Mouse (Mus musculus) limb, embryonic 15.5 days (tissue): ENCODE measurements around the gene Ppp6c. TPM values are rescaled to one million over a fixed set of nuclear protein-coding genes. Genes with fewer than 3 reads are reported as not detected.

Experiments
- ATAC-seq: fragments of 200-750 bp; cut with Nextera tagmentation; 2 replicates; pipeline ENCODE4 v1.8.0; 2017; ENCODE audit warnings: low read depth, moderate TSS enrichment; ENCODE audit not compliant: insufficient number of reproducible peaks, low FRiP score, low TSS enrichment
- H3K27ac ChIP-seq: fragments of 300-500 bp; sonication (generic); 2 replicates; pipeline ENCODE4 v1.5.1; 2015; ENCODE audit warnings: moderate library complexity, mild to moderate bottlenecking, inconsistent platforms
- H3K27me3 ChIP-seq: fragments of 300-500 bp; sonication (generic); 2 replicates; pipeline ENCODE4 v1.6.1; 2015; ENCODE audit warnings: inconsistent platforms
- H3K36me3 ChIP-seq: fragments of 300-500 bp; sonication (generic); 2 replicates; pipeline ENCODE4 v1.6.1; 2015; ENCODE audit warnings: inconsistent platforms
- H3K4me1 ChIP-seq: fragments of 300-500 bp; sonication (generic); 2 replicates; pipeline ENCODE4 v1.6.1; 2015; ENCODE audit warnings: inconsistent platforms
- H3K4me2 ChIP-seq: fragments of 300-500 bp; sonication (generic); 2 replicates; pipeline ENCODE4 v1.6.1; 2015; ENCODE audit warnings: mild to moderate bottlenecking, inconsistent platforms
- H3K4me3 ChIP-seq: fragments of 300-500 bp; sonication (generic); 2 replicates; pipeline ENCODE4 v1.5.1; 2015; ENCODE audit warnings: mild to moderate bottlenecking, inconsistent platforms
- H3K9ac ChIP-seq: fragments of 300-500 bp; sonication (generic); 2 replicates; pipeline ENCODE4 v1.6.1; 2015; ENCODE audit warnings: inconsistent platforms
- H3K9me3 ChIP-seq: fragments of 300-500 bp; sonication (generic); 2 replicates; pipeline ENCODE4 v1.6.1; 2016; ENCODE audit warnings: inconsistent platforms
- WGBS: fragments of 180-500 bp; shearing (Covaris S2); methylation state at CpG from one replicate; pipeline ENCODE4 v1.1.7; 2015; 5-methylcytosine and 5-hydroxymethylcytosine counted together
- polyA plus RNA-seq: library from polyadenylated mRNA; unstranded; fragments of >200 nt; fragmentation: Nextera tagmentation; extraction: Ambion mirVana; gene quantifications from 2 replicates; pipeline ENCODE4 v1.2.1, GENCODE M21; 2015

The Ppp6c gene
- polyA plus RNA-seq, 1 experiment from 2014 or later = 80.0 TPM

DNA sequence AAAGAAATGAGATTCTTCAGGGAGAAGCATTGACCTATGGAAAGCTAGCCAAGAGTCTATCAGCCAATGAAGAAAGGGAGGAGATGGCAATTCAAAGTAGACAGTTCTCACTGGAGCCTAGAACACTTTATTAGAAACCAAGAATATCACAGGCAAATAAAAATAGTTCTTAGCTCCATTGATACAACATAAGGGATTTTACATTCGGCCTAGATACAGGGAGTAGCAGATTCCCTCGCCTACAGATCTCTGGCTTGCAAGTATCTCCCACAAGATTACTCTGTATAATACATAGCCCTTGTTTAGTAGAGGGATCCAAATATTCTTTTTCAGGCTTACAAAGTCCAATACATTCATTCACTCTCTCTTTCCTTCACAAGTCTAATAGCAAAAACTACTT lies 31.4 kb downstream of the Ppp6c start:
- no peaks in the 10 kb centered on the region for H3K9me3 ChIP-seq
- no peak for ATAC-seq
- no peaks in the 10 kb centered on the region for H3K27me3 ChIP-seq
- 96% methylated on average over 2 of the region's 2 CpGs for WGBS
- peaks cover 5% of the 10 kb centered on the region; the same call in 1 of the 2 replicates for H3K4me1 ChIP-seq
- no peak overlapping the region for H3K4me3 ChIP-seq
- H3K4me2 ChIP-seq = no peak overlapping the region
- H3K27ac ChIP-seq = no peak overlapping the region
- peaks cover 11% of the 10 kb centered on the region for H3K36me3 ChIP-seq
- H3K9ac ChIP-seq = no peak overlapping the region

DNA sequence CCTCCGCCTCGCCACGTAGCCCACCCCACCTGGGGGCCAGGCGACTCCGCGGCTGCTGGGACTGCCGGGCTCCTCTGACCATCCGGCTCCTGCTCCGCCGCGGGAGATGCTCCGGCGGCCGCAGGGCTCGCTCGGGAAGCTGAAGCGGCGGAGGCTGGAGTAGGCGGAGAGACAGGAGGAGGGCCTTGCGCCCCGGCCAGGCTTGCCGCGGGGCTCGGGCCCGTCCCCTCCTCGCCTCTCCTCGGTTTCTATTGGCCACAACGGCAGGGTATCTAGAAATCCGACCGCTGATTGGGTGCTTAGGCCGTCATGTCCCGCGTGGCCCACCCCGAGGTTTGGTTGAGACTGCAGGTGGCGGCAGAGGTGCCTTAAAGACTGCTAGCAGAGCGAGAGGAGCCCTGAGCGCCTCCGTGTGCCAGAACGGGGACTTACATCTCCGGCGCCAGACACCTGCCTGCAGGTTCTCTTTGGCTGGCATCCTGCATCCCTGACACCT lies 35.6 kb downstream of the Ppp6c start, which contains the start of gene Scai:
TSS of gene Scai (minus strand) at position 174 of the 496 bp plus-strand sequence.
- Histone ChIP-seq H3K4me1 (peaks cover 14% of the 10 kb centered on the region), H3K27me3 (no peaks in the 10 kb centered on the region), H3K27ac (peak within 1 kb of the TSS; percentile 97), H3K9me3 (no peaks in the 10 kb centered on the region), H3K4me3 (peak within 1 kb of the TSS; percentile 96), H3K36me3 (peaks cover 5% of the 10 kb centered on the region; the same call in 1 of the 2 replicates), H3K9ac (peak within 1 kb of the TSS; percentile 89), H3K4me2 (peak within 1 kb of the TSS; percentile 73)
- peak; percentile 100 for ATAC-seq
- WGBS = under 1% methylated on average over 41 of the region's 41 CpGs

DNA sequence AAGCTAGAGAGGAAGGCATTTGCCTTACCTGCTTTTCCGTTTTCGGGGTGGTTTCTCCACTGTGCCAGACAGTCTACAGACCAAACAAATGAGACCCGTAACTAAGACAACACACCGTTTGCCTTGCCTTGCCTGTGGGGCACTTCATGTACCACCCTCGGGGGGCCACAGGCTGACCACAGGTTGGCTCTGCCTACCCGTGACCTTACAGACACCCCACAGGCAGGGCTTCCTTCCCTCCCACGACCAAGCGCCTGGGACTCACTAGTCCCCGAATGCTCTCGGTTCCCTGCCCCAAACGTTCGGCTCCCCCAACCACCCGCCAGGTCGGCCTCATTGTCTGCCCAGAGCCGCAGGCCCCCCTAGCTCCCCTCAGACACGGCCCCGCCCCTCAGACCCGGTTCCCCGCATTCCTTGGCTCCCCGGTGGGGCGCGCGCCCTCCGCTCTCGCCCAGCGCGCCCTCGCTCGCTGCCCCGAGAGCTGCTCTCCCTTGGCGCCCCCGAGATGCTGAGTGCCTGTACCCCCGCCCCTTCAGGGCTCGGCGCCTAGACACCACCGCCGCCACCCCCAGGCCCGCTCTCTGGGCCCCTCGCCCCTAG lies 36.2 kb downstream of the Ppp6c start:
- Histone ChIP-seq H3K4me1 (peaks cover 14% of the 10 kb centered on the region), H3K27ac (peak overlapping the region; percentile 97), H3K27me3 (no peaks in the 10 kb centered on the region), H3K4me3 (peak overlapping the region; percentile 96), H3K36me3 (peaks cover 5% of the 10 kb centered on the region; the same call in 1 of the 2 replicates), H3K4me2 (peak overlapping the region; percentile 73), H3K9ac (peak overlapping the region; percentile 89), H3K9me3 (no peaks in the 10 kb centered on the region)
- ATAC-seq = peak; percentile 74
- under 1% methylated on average over 36 of the region's 39 CpGs for WGBS

DNA sequence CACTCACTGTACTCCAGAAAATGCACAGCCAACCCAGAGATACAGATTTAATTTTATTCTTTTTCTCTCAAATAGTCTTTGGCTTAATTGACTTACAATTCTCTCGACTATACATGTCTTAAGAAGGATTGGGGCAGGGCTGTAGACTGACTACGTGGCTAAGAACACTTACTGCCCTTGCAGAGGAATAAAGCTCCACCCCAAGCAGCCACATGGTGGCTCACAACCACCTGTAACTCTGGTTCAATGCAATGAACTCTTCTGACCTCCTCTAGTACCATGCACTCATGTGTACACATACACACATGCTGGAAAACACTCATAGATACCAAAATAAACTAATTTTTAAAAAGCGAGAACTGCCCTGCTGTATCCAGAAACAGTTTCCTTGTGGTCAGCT lies 40.3 kb downstream of the Ppp6c start:
- peaks cover 17% of the 10 kb centered on the region for H3K36me3 ChIP-seq
- ATAC-seq = no peak
- 74% methylated on average over 3 of the region's 3 CpGs for WGBS

DNA sequence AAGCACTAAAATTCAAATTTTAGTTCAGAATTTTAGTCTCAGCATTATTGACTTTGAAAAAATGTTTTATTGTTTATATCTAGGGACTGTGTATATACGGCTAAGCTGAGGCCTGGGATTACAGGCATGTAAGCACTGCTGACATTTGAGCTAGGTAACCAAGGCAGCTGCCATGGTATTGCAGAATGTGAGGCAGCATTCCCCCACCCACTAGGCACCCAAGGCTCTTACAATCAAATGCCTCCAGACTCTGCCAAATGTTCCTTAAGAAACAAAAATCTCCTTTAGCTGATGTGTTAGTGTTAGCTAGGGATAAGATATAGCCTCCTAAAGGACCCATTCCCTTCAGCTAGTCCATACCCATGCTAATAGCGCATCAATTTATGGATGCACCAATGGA lies 42.7 kb downstream of the Ppp6c start:
- no peak overlapping the region for H3K27ac ChIP-seq
- no peak overlapping the region for H3K9ac ChIP-seq
- no peaks in the 10 kb centered on the region for H3K27me3 ChIP-seq
- H3K4me2 ChIP-seq = no peak overlapping the region
- no peak for ATAC-seq
- no peak overlapping the region for H3K4me3 ChIP-seq
- 86% methylated on average over 2 of the region's 2 CpGs for WGBS
- 0 out of 2 replicates have a peak, but pooled peaks cover under 1% of the 10 kb centered on the region for H3K4me1 ChIP-seq
- H3K9me3 ChIP-seq = no peaks in the 10 kb centered on the region
- H3K36me3 ChIP-seq = peaks cover 29% of the 10 kb centered on the region

More for the DNA sequence above, 40.3 kb downstream of the Ppp6c start:
- H3K9me3 ChIP-seq = no peaks in the 10 kb centered on the region
- peaks cover 13% of the 10 kb centered on the region for H3K4me1 ChIP-seq
- no peak overlapping the region for H3K4me3 ChIP-seq
- H3K27me3 ChIP-seq = no peaks in the 10 kb centered on the region
- no peak overlapping the region for H3K4me2 ChIP-seq
- H3K9ac ChIP-seq = no peak overlapping the region
- no peak overlapping the region for H3K27ac ChIP-seq

DNA sequence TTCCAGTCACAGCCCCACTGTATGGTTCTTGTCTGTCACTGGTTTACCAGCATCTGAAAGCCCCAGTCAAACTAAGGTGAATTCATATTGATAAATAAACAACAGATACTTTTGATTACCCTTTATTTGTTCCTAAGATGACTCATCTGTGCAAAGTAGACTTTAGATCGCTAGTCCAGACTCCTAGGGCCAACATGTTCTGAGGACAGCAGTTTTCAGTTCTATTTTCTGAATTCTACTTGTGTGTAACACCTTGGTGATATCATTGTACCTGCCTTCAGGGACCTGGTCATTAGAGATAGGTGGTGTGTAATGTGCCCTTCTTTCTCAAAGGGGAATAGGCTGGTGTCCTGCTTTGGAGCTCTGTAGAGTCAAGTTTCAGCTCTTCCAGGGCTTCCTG lies 65.3 kb downstream of the Ppp6c start:
- H3K4me1 ChIP-seq = no peaks in the 10 kb centered on the region
- WGBS = 96% methylated on average over 1 of the region's 1 CpGs
- no peak overlapping the region for H3K4me3 ChIP-seq
- no peak for ATAC-seq
- no peak overlapping the region for H3K27ac ChIP-seq
- H3K36me3 ChIP-seq = peaks cover 7% of the 10 kb centered on the region; the same call in 1 of the 2 replicates
- H3K4me2 ChIP-seq = no peak overlapping the region
- H3K27me3 ChIP-seq = no peaks in the 10 kb centered on the region
- H3K9ac ChIP-seq = no peak overlapping the region
- H3K9me3 ChIP-seq = no peaks in the 10 kb centered on the region

DNA sequence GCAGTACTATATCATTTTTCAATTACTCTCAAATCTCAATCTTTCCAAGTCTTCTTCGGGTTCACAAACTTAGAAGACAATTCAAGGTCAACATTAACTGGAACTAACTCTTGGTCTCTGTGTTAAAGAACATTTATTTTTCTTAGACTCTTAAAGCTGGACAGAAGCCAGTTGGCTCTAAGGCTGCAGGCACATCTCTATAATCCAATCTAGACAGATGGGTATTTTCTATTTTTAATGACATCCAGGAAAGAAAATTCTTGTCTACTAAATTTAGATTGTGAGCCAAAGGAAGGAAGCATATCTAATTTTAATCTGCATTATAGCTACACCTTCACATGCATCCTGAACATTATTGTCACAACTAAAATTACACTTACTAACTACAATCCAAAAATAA lies 68.3 kb downstream of the Ppp6c start:
- H3K4me2 ChIP-seq = no peak overlapping the region
- no peaks in the 10 kb centered on the region for H3K27me3 ChIP-seq
- ATAC-seq = no peak
- H3K36me3 ChIP-seq = peaks cover 10% of the 10 kb centered on the region; the same call in 1 of the 2 replicates
- 61% methylated on average over 1 of the region's 1 CpGs for WGBS
- H3K4me1 ChIP-seq = no peaks in the 10 kb centered on the region
- H3K9me3 ChIP-seq = no peaks in the 10 kb centered on the region
- H3K9ac ChIP-seq = no peak overlapping the region
- H3K27ac ChIP-seq = no peak overlapping the region
- H3K4me3 ChIP-seq = no peak overlapping the region

DNA sequence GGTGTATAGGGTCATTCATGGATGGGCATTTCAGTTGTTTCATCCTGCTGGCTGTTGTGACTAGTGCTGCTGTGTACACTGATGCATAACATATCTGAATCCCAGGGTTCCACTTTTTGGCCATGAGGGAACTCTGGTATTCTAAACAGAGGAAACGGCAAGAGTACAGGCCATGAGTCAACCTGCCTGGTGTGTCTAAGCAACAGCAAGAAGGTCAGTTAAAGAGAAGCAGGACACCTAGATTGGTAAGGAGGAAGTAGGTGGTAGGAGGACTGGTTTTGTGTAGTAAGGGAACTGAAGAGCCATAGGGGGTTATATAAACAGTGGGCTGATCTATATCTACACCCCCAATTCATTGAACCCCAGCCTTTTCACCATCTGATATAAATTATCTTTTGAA lies 69.4 kb downstream of the Ppp6c start:
- no peaks in the 10 kb centered on the region for H3K4me1 ChIP-seq
- H3K4me3 ChIP-seq = no peak overlapping the region
- H3K27ac ChIP-seq = no peak overlapping the region
- H3K4me2 ChIP-seq = no peak overlapping the region
- H3K9ac ChIP-seq = no peak overlapping the region
- no peaks in the 10 kb centered on the region for H3K27me3 ChIP-seq
- peaks cover 10% of the 10 kb centered on the region; the same call in 1 of the 2 replicates for H3K36me3 ChIP-seq
- no peak for ATAC-seq
- 88% methylated on average over 1 of the region's 1 CpGs for WGBS
- no peaks in the 10 kb centered on the region for H3K9me3 ChIP-seq

DNA sequence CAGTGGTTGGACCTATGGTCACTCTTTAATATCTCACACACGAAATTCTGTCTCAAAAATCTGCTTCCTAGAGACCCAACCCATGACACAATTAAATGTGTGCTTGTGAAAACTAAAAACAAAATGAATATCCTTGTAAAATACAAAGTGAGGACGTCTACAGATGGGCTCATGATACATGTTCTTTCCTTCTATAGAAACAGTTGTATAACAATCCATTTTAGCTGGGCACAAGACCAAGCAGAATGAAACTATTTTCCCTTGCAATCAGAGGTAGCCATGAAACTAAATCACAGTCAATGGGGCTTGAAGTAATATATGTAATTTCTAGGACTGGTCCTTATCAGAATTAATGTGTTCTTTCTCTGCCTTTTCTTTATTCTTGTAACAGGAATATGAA lies 75.3 kb downstream of the Ppp6c start:
- H3K9ac ChIP-seq = no peak overlapping the region
- 66% methylated on average over 2 of the region's 2 CpGs for WGBS
- H3K4me3 ChIP-seq = no peak overlapping the region
- no peaks in the 10 kb centered on the region for H3K4me1 ChIP-seq
- no peaks in the 10 kb centered on the region for H3K9me3 ChIP-seq
- ATAC-seq = no peak
- no peak overlapping the region for H3K27ac ChIP-seq
- no peak overlapping the region for H3K4me2 ChIP-seq
- H3K27me3 ChIP-seq = no peaks in the 10 kb centered on the region
- peaks cover 7% of the 10 kb centered on the region; the same call in 1 of the 2 replicates for H3K36me3 ChIP-seq

DNA sequence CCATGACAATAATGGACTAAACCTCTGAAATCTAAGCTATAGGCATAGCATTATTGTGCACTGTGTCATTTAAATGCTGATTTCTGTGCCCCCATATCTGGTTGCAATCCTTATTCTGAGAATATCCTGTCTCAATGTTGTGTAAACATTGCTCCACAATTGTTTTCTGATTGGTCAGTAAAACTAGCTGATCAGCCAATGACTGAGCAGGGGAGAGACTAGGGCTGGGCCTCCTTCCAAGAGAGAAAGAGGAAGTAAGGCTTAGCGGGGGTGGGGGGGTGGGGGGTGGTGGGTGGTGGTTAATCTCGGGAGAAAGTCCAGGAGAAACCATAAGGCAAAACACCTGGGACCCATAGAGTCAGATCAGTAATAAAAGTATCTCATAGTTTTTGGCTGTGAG lies 78.2 kb downstream of the Ppp6c start:
- WGBS = 28% methylated on average over 2 of the region's 2 CpGs
- Histone ChIP-seq H3K4me1 (no peaks in the 10 kb centered on the region), H3K36me3 (peaks cover 4% of the 10 kb centered on the region; the same call in 1 of the 2 replicates), H3K4me2 (no peak overlapping the region), H3K27ac (no peak overlapping the region), H3K9ac (no peak overlapping the region), H3K4me3 (no peak overlapping the region), H3K27me3 (no peaks in the 10 kb centered on the region), H3K9me3 (no peaks in the 10 kb centered on the region)
- ATAC-seq = no peak

DNA sequence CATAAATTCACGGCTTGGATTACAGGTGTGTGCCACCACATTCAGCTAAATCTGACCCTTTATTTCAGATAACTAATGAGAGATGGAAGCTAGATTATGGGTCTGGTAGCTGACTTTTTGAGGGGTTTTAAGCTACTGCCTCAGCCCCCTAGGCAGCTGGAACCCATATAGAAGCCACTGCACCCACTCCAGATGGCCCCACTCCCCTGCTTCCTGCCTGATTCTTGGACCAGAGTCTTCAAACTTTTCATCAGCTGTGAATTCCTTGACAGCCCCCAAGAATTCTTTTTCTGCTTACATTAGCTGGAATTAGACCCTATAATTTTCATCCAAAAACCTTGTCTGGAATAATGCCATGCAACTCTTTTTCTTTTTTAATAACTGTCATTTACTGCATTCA lies 79.8 kb downstream of the Ppp6c start:
- ATAC-seq = no peak
- no peak overlapping the region for H3K4me3 ChIP-seq
- no peak overlapping the region for H3K4me2 ChIP-seq
- no peaks in the 10 kb centered on the region for H3K27me3 ChIP-seq
- no peaks in the 10 kb centered on the region for H3K4me1 ChIP-seq
- no peak overlapping the region for H3K9ac ChIP-seq
- H3K36me3 ChIP-seq = peaks cover 4% of the 10 kb centered on the region; the same call in 1 of the 2 replicates
- no peak overlapping the region for H3K27ac ChIP-seq
- H3K9me3 ChIP-seq = no peaks in the 10 kb centered on the region
- WGBS = 86% methylated on average over 1 of the region's 1 CpGs
